Mouse (Mus musculus): ENCODE measurements around the gene Gpr68.

The Gpr68 gene

DNA sequence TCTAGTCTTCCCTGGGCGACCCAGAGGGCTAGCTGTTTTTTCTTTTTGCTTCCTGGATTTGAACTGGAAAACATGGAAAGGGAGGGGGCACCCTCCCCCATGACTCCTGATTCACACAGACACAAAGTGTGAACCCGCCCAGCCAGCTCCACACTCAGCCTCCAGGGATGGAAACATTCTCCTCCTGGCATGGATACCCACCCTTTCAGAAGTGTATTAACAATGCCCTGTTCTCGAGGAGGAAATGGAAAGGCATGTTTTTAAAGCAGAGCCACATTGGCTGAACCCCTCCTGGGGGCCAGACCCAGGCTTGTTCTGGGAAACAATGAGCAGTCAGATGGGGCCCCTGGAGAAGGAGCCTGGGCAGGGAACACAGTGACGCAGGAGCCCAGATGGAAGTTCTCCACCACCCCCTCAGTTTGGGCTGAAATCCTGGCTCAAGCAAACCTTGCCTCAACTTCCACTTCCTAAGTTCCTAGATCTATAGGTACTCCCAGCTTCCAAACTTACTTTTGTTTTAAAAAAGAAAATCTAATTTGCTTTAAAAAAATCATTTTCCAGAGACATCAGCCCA lies 39.9 kb downstream of the Gpr68 start:
- no peak for DNase-seq (ENCODE audit: low read depth)

DNA sequence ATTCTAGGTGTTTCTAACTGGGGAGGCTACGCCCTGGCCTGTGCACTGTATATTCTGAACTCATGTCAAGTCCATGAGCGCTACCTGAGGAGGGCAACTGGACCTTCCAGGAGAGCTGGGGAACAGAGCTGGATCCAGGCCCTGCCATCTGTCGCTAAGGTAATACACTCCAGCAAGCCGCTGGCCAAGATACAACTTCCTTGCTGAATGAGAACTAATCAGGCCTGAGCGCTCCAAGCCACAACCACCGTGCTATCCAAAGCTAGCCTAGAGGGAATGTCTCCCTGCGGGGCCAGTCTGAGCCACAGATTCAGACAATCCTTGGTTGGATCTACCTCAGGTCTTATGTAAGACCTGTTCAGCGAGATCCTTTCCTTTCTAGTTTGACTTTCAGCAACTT lies 40.9 kb downstream of the Gpr68 start:
- DNase-seq (ENCODE audit: low read depth): no peak

DNA sequence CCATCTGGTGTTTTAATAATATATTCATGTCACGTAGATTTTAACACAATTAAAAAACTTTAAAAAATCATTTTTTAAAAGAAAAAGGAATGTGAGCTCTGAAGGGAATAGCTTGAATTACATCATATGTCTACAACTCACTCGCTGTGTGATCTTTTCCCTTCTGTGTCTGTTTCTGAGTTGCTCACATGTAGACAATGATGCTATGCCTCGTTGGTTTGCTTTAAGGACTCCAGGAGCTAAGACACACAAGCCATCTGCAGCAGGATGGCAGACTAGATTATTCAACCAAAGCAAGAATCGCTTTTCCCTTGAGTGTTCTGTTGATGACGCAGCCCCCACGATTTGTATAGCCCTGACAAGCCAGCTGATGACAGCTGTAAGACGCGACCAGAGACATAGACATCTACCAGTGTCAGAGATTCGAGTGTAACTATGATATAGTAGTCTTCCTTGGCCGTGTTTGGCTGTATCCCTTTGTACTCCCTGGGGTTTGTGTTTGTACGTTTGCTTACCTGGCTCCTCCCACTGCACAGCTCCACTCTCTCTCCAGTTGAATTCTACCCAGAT lies 42.4 kb downstream of the Gpr68 start:
- no peak for DNase-seq (ENCODE audit: low read depth)

DNA sequence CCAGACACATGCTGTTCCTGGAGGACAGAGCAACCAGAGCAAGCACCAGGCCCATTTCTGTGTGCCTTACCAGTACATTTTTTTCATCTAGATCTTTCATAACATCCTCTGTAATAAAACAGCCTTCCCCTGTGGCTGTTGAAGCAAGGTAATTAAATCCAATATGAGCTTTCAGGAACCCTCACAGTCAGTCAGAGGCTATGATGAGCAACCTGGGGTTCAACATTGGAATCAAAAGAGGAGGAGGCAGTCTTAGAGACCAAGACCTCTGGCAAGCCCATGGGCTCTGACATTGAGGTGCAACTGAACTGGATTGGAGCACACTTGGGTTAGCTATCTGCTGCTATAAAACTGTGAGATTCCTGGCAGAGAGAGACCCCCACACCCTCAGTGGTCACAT lies 42.9 kb downstream of the Gpr68 start:
- DNase-seq (ENCODE audit: low read depth): no peak

DNA sequence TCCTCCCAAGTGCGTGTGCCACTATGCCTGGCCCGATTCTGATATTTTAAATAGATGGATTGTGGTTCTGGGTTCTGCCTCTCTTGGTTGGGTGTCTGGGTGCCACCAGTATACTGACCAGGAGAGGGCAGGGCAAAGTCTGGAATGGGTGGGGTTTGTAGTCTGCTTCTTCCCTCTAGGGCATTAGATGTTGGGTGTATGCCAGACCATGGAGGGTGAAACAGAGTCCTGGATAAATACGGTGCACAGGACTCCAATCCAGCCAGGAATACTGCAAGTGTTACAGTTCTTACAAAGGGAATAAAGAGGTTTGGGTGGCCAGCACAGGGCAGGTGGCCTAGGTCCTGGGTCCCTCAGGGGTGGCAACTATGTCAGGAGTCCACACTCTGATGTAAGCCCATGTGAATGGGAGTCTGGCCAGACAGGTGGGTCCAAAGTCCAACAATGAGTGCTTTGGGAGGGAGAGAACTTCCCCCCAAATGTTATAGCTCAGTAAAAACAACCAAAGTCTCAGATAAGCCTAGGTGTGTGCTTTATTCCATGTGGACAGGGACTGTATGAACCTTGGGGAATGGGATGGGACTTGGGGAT lies 45.0 kb downstream of the Gpr68 start:
- DNase-seq (ENCODE audit: low read depth): no peak

DNA sequence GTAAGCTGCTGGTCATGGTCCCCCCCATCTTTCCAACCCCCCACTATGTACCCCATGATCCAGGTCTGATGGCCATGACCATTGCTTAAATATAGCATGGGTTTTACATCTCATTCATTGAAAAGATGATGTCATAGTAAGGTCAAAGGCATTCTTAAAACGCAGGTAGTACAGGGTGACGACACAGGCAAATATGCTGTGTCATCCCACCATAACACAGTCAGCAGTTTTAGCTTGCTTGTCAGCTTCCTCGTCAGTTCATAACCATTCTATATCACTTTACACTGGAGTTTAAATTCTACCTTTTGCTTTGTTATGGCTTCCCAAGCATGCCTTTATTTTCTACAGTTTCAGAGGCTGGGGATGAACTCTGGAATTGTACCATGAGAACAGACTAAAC lies 45.7 kb downstream of the Gpr68 start:
- no peak for DNase-seq (ENCODE audit: low read depth)

DNA sequence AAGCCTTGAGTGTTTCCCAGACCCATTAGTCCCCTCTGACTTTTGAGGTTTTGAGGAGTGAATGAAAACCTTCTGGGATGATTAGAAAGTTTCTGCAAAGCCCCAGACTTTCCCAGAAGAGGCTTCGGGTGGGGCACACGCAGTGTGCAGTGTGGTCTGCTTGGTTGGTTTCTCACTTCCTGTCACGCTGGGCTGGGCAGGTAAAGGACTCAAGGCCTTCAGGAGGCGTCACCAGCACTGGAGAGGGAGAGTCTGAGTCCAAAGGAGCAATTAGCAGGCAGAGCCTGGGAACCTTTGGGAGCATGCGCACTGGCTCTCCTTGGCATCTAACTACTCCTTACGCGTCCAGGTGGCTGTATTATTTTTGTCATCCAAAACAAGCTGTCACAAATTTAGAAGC lies 50.2 kb downstream of the Gpr68 start:
- DNase-seq (ENCODE audit: low read depth): no peak

DNA sequence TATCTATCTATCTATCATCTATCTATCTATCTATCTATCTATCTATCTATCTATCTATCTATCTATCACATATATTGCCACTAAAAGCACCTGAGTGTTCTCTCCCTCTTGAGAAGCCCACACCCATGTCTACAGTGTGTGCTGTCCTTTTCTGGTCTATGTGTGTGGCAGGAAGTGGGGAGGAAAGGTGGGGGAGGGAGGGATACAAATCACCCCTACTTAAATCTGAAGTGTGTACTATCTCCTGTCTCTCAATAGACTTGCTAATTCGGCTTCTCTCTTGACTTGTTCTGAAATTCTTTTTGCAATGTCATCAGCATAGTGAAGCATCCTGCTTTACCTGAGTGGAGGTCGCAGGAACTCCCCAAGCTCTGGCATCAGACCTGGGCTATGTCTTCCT lies 51.7 kb downstream of the Gpr68 start:
- no peak for DNase-seq (ENCODE audit: low read depth)

DNA sequence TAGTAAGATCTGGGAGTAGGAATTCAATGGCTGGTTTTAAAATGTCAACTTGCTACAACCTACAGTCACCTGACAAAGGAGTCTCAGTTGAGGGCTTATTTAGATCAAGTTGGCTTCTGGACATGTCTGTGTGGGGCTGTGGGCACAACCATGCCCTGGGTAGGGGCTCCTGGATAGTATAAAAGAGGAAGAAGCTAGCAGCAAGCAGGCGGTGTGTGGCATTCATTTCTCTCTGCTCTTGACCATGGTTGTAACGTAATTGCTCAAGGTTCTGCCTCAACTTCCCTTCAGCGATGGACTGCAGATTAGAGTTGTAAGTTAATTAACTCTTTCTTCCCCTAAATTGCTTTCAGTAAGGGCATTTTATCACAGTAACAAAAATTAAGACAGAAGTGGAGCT lies 55.6 kb downstream of the Gpr68 start:
- no peak for DNase-seq (ENCODE audit: low read depth)

DNA sequence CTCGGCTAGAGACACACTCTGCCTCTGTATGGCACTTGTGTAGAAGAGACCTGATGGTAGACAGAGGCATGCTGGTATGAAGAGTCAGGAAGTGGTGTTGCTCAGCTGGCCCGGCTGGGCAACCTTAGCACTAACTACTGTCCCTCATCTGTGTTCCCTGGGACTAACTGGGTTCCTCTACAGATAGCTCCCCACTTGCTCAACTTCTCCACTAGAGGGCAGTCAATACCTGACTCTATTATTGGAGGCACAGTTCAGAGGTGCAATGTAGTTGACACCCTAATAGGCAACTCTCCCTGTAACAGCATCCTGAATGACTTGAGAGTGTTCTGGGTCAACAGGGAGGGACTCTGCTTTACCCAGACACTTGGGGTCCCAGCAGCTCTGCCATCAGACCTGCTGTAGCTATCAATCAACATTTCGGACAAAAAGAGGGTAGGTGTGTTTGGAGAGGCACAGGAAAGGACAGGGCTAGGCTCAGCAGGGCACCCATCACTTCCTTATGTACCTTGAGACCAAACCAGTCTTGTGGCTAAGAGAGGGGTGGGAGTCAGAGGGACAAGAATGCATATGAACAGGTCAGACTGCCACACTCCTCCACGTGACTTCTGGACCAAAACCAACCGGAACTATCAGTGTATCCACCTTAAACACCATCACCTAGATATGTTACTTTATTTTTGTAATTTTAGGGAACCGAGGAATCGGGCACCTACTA lies 58.4 kb downstream of the Gpr68 start:
- DNase-seq (ENCODE audit: low read depth): peak; percentile 24

DNA sequence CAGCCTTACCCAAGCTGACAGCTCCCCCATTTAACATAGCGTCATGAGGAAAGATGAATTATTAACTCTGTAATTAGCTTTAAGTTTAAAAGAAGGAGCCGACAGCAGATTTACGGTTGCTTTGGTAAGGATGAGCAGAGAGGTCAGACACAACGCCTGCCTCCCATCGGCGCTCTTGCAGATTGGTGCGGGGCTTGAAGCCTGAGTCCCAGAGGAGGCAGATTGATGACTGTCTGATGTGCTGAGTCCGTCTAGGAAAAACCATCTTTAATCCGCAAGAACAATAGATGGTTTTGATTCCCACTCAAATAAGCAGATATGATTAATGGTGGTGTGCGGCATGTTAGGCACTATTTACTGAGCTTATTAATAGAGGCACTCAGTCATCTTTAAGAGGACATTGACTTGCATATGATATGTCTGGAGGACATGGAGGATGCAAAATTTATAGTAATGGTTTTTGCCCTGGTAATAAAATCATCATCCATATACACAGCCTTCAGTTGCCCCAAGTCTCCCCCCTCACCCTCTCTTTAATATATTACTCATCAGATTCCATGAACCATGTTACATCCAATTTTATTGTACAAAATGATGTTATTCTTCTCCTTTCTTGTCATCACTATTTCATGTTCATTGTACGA lies 60.4 kb downstream of the Gpr68 start:
- no peak for DNase-seq (ENCODE audit: low read depth)

DNA sequence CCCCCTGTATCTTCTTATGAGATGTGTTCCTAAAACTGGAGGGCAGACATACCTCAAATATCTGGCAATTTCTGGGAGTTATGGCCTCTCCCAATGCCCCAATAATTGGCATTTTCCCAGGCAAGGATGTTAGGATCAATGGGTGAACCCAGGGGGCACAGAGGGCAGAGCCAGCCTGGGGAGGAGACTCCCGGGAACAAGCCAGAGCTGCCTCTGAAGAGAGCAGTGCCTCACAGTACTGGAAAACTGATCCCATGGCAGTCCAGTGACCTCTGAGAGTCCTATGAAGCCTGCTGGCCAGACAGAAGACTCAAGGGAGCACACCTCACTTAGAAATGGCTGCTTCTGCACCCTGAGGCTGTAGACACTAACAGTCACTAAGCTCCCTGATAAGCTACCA lies 61.4 kb downstream of the Gpr68 start:
- DNase-seq (ENCODE audit: low read depth): no peak

DNA sequence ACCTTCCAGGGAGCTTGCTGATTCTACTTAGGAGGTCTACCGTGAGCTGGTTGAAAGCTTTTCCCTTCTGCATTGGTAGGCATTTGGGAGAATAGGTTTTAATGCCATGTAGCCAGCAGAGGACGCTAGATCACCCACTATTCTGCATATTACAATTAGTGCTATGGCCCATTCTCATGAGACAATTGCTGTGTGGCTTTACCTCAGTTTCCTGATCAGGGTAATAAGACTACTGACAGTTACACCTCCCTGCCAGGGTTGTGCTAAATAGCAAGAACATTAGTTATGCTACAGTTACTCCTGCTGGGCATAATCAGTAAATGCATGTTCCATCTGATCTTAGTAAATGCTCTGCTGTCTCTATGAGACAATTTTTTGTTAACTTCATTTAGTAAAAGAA lies 62.2 kb downstream of the Gpr68 start:
- DNase-seq (ENCODE audit: low read depth): no peak

DNA sequence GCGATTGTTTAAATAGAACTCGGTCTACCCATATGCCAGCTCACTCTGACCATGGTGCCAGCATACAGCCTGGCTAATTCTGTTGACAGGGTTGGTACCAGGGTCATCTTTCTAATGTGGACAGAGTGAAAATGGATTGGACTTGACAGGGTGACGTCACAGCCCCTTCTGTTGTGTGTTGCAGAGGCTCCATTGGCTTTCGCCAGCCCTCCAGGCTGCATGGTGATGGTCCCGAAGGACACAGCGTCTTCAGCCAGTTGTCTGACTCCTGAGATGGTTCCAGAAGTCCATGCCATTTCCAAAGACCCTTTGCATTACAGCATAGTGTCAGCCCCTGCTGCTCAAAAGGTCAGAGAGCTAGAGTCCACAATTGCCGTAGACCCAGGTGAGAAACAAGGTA lies 63.5 kb downstream of the Gpr68 start:
- no peak for DNase-seq (ENCODE audit: low read depth)

DNA sequence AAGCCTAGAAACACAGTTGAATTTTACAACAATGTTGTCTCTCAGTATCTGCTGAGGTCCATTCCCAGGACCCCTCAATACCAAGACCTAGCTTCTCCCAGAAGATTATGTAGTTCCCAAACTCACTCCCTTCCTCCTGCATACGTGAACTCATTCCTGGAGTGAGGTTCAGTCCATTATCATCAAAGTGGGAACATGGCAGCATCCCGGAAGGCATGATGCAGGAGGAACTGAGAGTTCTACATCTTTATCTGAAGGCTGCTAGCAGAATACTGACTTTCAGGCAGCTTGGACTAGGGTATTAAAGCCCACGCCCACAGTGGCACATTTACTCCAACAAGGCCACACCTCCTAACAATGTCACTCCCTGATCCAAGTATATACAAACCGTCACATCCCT lies 64.8 kb downstream of the Gpr68 start:
- no peak for DNase-seq (ENCODE audit: low read depth)

DNA sequence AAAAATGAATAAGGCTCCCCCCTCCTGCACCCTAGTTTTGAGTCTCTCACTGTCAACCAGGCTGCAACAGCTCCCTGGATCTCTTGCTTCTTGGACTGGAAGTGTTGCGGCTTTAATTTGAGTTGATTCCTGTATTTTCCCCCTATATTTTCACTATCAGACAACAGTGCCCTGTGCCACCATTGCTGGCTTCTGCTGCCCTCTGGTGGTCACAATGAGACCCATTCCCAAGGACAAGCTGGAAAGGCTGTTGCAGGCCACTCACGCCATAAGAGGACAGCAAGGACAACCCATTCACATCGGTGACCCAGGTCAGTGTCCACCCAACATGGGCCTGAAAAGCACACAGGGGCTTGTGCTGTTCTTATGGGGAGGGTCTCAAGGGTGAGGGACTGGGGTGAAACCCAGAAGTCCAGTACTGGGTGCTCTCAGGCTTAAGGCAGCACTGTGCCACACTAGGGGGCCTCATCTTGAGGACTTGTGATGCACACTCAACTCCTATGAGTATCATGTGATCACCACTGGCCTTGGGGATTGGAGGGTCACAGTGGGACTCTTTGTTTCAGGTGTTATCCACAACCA lies 66.7 kb downstream of the Gpr68 start:
- DNase-seq (ENCODE audit: low read depth): peak; percentile 55

DNA sequence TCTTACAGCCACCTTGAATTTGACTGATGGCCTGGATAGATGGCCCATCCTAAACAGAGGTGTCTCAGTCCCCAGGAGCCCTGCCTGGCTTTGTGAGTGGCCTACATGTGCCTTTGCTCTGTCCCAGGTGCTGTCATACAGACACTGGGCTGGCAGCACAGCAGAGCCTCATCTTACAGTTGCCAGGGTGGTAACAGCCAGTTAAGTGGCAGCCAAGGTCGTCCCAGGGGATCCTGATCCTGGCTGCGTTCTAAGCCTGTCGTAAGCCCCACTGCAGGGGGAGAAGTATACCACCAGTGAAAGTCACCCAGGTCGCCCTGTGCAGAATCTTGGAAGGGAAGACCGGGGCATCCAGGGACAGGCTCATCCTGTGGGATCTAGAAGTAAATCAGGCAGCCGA lies 68.1 kb downstream of the Gpr68 start:
- DNase-seq (ENCODE audit: low read depth): no peak

DNA sequence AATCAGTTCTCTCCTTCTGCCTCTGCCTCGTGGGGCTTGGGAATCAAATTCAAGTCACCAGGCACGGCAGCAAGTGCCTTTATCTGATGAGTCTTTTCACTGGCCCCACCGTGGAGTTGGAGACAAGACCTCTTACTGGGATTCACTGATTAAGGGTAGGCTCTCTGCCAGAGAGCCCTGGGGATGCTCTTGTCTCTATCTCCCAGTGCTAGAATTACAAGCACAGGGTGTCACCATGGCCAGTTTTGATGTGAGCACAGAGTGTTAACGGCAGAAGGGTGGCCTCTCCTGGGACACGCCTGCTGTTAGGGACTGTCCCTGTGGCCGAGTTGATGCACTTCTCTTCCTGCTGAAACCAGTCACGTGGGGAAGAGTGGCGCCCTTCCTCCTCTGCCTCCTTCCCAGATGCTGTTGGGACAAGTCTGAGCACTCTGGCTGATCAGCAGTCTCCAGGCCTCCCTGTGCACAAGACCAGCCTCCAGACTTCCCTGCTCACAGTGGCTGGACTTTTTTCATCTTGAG lies 68.9 kb downstream of the Gpr68 start:
- DNase-seq (ENCODE audit: low read depth): no peak

DNA sequence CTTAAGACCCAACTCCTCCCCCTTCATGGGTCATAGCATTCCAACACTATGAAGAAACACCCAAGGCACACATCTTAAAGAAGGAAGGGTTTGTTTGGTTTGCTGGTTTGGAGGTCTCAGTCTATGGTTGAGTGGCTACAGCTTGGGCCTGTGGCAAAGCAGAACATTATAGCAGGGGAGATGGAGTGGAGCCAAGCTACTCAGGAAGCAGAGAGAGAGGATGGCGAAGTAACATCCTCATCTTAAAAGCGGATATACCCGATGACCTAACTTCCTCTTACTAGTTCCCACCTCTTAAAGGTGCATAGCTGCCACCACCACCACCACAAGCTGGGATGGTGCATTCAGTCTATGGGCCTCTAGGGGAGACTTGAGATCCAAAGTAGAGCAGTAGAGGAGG lies 70.8 kb downstream of the Gpr68 start:
- DNase-seq (ENCODE audit: low read depth): no peak

DNA sequence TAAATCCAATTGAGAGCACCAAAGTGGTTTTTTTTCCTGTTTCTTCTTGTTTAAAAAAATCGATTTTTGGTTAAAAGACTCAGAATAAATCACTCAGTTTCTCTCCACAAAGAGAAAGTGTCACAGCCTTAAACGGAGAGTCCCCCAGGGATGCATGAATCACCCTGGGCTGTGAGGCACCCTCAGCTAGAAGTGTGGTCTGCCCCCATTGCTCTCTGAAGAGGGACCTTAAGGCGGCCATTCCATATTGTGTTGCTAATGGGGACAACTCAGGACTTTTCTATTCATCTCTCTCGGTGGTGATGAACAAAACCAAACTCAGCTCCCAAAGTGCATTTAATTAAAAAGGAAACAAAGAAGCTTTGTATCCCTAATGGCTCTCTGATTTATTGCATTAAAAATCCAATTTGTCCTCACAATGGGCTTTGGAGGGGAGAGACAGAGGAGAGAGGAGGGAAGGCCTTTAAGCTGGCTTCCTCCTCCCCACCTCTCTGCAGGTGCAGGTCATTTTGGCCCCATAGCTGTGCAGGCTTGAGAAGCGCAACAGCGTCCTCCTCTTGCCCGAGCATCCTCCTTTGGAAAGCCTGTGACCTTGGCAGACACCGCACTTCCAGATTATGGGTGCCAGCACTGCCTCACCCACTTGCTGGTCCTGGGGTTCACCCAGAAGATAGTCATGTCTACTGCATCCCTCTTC lies 76.2 kb downstream of the Gpr68 start:
- DNase-seq (ENCODE audit: low read depth): no peak

DNA sequence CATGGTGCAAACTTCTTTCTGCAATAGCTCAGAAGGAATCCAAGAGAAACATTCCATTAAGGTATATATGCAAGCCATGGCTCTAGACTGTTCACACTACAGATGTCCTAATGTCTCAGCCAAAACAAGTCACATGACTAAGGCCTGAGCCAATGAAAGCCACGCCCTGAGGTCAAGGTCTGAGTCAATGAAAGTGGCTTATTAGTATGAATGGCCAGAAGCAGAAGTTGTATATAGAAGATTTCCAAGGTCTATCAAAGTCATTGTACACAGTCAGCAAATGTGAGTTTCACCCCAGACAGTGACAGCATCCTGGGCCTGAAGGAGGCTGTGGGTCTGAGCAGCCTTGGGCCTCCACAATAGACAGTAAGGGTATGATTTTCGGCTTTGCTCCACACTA lies 77.0 kb downstream of the Gpr68 start:
- no peak for DNase-seq (ENCODE audit: low read depth)
